Mouse (Mus musculus): Measurements from ENCODE around the gene Necab2.

Necab2 gene

GRCm38 (mm10) chr8:119452919-119453318, 6.4 kb downstream of the Necab2 start:
- no peak for DNase-seq (ENCODE audit: extremely low spot score)

- DNase-seq (ENCODE audit: extremely low spot score): no peak
Observed at GRCm38 (mm10) chr8:119456045-119456444, 9.5 kb downstream of the Necab2 start.

- no peak for DNase-seq (ENCODE audit: extremely low spot score)
Observed at GRCm38 (mm10) chr8:119459724-119460123, 13.2 kb downstream of the Necab2 start.

- DNase-seq (ENCODE audit: extremely low spot score): no peak
Observed at GRCm38 (mm10) chr8:119461356-119461755, 14.8 kb downstream of the Necab2 start.

GRCm38 (mm10) chr8:119463709-119464108, 17.2 kb downstream of the Necab2 start:
- no peak for DNase-seq (ENCODE audit: extremely low spot score)

DNA sequence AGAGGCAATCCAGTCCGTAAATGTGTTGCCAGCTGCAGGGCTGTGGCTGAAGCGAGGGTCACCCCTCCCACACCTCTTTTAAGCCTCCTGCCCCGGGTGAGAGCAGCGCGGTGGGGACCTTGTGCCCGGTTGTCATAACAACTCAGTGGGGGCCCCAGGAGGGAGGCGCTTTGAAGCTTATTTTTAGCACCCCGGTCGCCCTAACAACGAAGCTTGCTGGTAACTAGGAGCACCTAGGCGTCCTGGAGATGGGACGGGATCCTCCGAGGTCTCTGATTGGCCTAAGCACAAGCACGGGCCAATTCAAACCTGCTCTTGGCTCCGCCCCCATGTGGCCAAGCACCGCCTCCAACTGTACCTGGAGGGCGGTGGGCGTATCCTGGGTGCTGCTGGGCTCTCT, 19.6 kb downstream of the Necab2 start:
- DNase-seq (ENCODE audit: extremely low spot score): peak; percentile 54

DNA sequence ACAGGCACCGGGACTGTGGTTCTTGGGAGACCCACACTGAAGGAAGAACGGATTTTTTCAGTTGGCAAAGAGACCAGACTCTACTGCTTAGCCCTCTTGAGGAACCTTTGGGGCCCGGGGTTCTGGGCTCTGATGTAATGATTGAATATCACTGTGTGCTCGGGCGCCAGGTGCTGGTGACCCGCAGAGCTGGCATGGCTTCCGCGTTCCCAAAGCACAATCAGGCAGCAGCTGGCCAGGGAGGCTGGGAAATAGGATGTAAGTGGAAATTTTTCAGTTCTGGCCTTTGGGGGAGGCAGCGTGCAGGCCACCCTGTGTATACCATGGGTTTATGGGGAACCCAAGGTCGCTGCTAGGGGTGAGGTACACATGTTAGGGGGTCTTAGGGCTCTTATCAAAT, 20.3 kb downstream of the Necab2 start:
- no peak for DNase-seq (ENCODE audit: extremely low spot score)

DNA sequence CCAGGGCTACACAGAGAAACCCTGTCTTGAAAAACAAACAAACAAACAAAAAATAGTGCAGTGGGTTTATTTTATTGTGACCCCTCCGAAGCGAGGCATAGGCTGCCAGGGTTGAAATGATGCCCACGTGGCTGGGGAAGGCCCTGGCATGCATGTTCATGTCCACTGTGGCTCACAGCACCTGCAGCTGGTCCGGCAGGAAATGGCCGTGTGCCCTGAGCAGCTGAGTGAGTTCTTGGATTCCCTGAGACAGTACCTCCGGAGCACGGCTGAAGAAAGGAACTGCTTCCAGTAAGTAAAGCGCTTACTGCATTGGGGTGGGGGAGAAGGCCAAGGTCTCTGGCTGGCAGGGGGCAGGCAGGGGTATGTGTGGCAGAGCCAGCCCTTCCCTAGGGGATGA, 21.6 kb downstream of the Necab2 start:
- no peak for DNase-seq (ENCODE audit: extremely low spot score)

DNA sequence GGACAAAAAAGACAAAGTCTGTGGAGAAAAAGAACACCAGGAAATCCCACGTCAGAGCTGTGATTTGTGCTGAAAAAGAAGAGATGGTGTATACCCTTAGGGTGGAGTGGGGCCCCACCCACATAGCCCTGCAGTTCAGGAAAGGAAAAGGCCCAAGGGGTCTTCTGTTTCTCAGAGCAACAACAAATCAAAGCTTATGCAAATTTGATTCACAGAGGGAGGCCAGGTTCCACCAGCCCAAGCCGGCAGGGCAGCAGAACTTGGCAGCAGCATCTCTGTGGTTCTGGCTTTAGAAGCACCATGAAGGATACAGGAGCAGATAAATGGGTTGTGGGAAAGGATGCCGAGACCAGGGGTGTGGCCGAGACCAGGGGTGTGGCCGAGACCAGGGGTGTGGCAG, 32.2 kb downstream of the Necab2 start:
- no peak for DNase-seq (ENCODE audit: extremely low spot score)

GRCm38 (mm10) chr8:119484145-119484896, 37.8 kb downstream of the Necab2 start:
- no peak for DNase-seq (ENCODE audit: extremely low spot score)

GRCm38 (mm10) chr8:119487093-119487492, 40.6 kb downstream of the Necab2 start:
- no peak for DNase-seq (ENCODE audit: extremely low spot score)

GRCm38 (mm10) chr8:119496848-119497247, 50.3 kb downstream of the Necab2 start:
- peak; percentile 39 for DNase-seq (ENCODE audit: extremely low spot score)

GRCm38 (mm10) chr8:119499836-119500235, 53.3 kb downstream of the Necab2 start:
- DNase-seq (ENCODE audit: extremely low spot score): no peak

- DNase-seq (ENCODE audit: extremely low spot score): no peak
Observed at GRCm38 (mm10) chr8:119501598-119501997, 55.1 kb downstream of the Necab2 start, which contains the start of gene Slc38a8. Gene Slc38a8 (minus strand): TSS chr8:119501698.

DNA sequence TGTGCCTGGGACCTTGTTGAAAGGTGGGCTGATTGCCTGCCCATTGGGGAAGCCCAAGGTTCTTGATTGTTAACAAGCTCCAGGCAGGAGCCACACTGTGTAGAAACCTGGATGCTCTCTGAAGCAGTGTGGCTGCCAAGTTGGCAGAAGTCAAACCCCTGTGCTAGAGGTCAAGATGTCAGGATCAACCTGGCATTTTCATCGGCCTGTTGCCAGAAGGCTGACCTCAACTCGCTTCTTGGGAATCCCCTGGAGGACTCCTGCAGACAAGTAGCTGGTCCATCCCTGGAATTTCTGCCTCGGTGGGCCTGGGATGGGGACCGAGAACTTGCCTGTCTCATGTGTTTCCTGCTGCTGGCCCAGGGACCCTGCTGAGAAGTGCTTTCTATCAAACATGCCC, 55.6 kb downstream of the Necab2 start:
- DNase-seq (ENCODE audit: extremely low spot score): no peak

GRCm38 (mm10) chr8:119503191-119503767, 56.8 kb downstream of the Necab2 start:
- no peak for DNase-seq (ENCODE audit: extremely low spot score)

DNA sequence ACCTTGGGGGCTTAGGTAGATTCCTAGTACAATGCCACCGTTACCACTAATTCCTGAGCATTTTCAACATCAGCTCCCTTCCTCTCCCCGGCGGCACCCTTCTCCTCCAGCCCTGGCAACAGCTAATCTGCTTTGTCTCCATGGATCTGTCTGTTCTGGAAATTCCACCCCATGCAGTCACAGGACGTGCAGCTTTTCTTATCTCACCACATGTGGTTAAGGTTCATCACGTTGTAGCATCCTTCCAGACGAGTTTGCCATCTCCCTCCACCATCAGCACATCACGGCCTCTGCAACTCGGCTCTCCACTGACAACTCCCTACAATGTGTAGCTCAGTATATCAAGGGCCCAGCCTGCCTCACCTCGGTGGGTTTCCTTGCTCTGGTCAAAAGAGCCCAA, 59.0 kb downstream of the Necab2 start:
- DNase-seq (ENCODE audit: extremely low spot score): no peak

- DNase-seq (ENCODE audit: extremely low spot score): no peak
Observed at GRCm38 (mm10) chr8:119506106-119506505, 59.6 kb downstream of the Necab2 start.

- DNase-seq (ENCODE audit: extremely low spot score): no peak
Observed at GRCm38 (mm10) chr8:119510471-119510870, 64.0 kb downstream of the Necab2 start.

- no peak for DNase-seq (ENCODE audit: extremely low spot score)
Observed at GRCm38 (mm10) chr8:119511722-119512121, 65.2 kb downstream of the Necab2 start.

GRCm38 (mm10) chr8:119513405-119513804, 66.9 kb downstream of the Necab2 start:
- DNase-seq (ENCODE audit: extremely low spot score): no peak

DNA sequence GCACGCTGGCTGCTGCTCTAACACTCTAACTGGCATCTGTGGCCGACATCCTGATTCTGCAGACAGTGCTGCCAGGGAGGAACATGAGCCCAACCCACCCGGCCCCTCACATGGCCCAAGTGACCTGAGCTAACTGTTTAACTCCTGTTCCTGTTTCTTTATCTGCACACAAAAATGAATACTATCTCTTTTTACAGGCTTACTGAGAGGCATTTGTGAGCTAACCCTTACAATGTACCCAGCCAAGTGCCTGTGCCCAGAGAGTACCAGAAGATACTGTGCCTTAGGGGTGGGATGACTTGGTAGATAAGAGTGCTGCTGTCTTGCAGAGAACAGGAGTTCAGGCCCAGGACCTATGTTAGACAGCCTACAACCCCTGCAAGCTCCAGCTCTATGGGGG, 68.4 kb downstream of the Necab2 start:
- no peak for DNase-seq (ENCODE audit: extremely low spot score)

GRCm38 (mm10) chr8:119515767-119516166, 69.2 kb downstream of the Necab2 start:
- DNase-seq (ENCODE audit: extremely low spot score): no peak

DNA sequence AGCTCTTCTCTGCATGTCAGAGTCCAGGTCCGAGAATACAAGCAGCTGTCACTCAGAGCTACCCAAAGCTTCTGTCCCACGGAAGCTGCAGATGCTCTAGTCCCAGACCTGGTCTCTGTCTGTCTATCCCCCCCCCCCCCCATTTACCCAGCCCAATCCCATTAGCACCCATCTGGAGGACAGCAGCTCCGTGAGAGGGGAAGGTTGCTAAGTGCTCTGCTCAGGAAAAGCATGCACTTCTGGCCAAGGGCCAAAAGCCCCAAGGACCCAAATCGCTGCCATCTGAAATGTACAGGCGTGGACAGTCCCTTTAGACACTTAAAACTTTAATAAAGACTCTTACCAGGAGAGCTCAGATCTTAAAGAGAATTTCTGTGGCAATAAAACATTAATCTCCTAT, 70.2 kb downstream of the Necab2 start:
- no peak for DNase-seq (ENCODE audit: extremely low spot score)

All from embryo, embryonic 9.5 days (tissue).